Mouse (Mus musculus) megakaryocyte-erythroid progenitor cell, adult 5-6 weeks (primary cell): ENCODE measurements around the gene G3bp2. TPM values are rescaled to one million over a fixed set of nuclear protein-coding genes. Genes with fewer than 3 reads are reported as not detected.
A peak's percentile ranks its signal among the peaks of the same experiment; 100 is the strongest.
"Not testable (repeated sequence)": the region's sequence is repeated elsewhere in the genome, so short reads cannot be mapped to it uniquely, and the experiment has no call there.

Source experiments
- ATAC-seq: replicated peaks from 2 replicates; pipeline ENCODE4 v1.8.0; 2016; ENCODE audit warnings: mild to moderate bottlenecking, inconsistent platforms; ENCODE audit not compliant: severe bottlenecking, poor library complexity, low FRiP score, low TSS enrichment
- total RNA-seq, 2 experiments: library from RNA; stranded (forward) in 1 of 2; stranded (reverse) in 1 of 2; fragments of 200-1000, 215-1000 nt in 1 of 2; fragments of >200 nt in 1 of 2; fragmentation: Nextera tagmentation in 1 of 2; gene quantifications; 2 replicates each; pipeline ENCODE4 v1.2.3; 2014 to 2017

G3bp2 gene
- total RNA-seq (2014; fragmentation: Nextera tagmentation) (58.2 and 67.8 TPM in 2 replicates), total RNA-seq (2017) (89.5 and 117 TPM in 2 replicates)

- ATAC-seq, result peak; percentile 92
These were observed at the start of gene G3bp2 for GRCm38 (mm10) chr5:92083417-92084038. G3bp2 (minus strand) TSS chr5:92083719.

GRCm38 (mm10) chr5:92133006-92133405 is 49.5 kb upstream of the G3bp2 start:
- ATAC-seq, result not testable (repeated sequence)

GRCm38 (mm10) chr5:92132127-92132526 is 48.6 kb upstream of the G3bp2 start:
- ATAC-seq, result no peak

GRCm38 (mm10) chr5:92130040-92130682 is 46.6 kb upstream of the G3bp2 start:
- ATAC-seq, result no peak

GRCm38 (mm10) chr5:92129321-92129768 is 45.8 kb upstream of the G3bp2 start:
- ATAC-seq, result no peak

GRCm38 (mm10) chr5:92128570-92128969 is 45.1 kb upstream of the G3bp2 start:
- ATAC-seq, result peak; percentile 97

GRCm38 (mm10) chr5:92127751-92128150 is 44.2 kb upstream of the G3bp2 start:
- no peak for ATAC-seq

- peak; percentile 65 for ATAC-seq
These were observed 43.7 kb upstream of the G3bp2 start for GRCm38 (mm10) chr5:92127141-92127625.

GRCm38 (mm10) chr5:92125446-92125845 is 41.9 kb upstream of the G3bp2 start:
- no peak for ATAC-seq

GRCm38 (mm10) chr5:92121636-92122035 is 38.1 kb upstream of the G3bp2 start:
- no peak for ATAC-seq

GRCm38 (mm10) chr5:92117823-92118403 is 34.4 kb upstream of the G3bp2 start:
- peak; percentile 76 for ATAC-seq

- ATAC-seq, result 0 out of 2 replicates have a peak, but pooled peaks have one; percentile 53
These were observed 31.4 kb upstream of the G3bp2 start for GRCm38 (mm10) chr5:92114939-92115338.

- peak; percentile 56; the same call in 1 of the 2 replicates for ATAC-seq
These were observed 30.7 kb upstream of the G3bp2 start for GRCm38 (mm10) chr5:92114223-92114622.

GRCm38 (mm10) chr5:92113484-92113883 is 30.0 kb upstream of the G3bp2 start:
- no peak for ATAC-seq

- no peak for ATAC-seq
These were observed 29.1 kb upstream of the G3bp2 start for GRCm38 (mm10) chr5:92112585-92112984.

GRCm38 (mm10) chr5:92112175-92112574 is 28.7 kb upstream of the G3bp2 start:
- ATAC-seq, result no peak

- ATAC-seq, result no peak
These were observed 27.4 kb upstream of the G3bp2 start for GRCm38 (mm10) chr5:92110818-92111355.

- ATAC-seq, result no peak
These were observed 23.8 kb upstream of the G3bp2 start for GRCm38 (mm10) chr5:92107282-92107681.

GRCm38 (mm10) chr5:92106327-92107125 is 23.0 kb upstream of the G3bp2 start:
- ATAC-seq, result peak; percentile 93
